Mouse (Mus musculus) heart, adult 2 months (tissue): ENCODE results near the gene Fgd2.

Experiments used
- CTCF ChIP-seq: fragments of 200-600 bp; IDR thresholded peaks from 2 replicates; pipeline ENCODE4 v1.8.1; 2022; ENCODE audit warnings: antibody characterized with exemption, mild to moderate bottlenecking, moderate library complexity
- POLR2A ChIP-seq: fragments of 200-500 bp; IDR thresholded peaks from 2 replicates; pipeline ENCODE4 v1.6.1; 2011; ENCODE audit warnings: mild to moderate bottlenecking, low read depth, low read length, control low read depth; ENCODE audit not compliant: insufficient read depth

- TF ChIP-seq CTCF (no peak), POLR2A (no peak)
Observed at GRCm38 (mm10) chr17:29319476-29319875, 41.2 kb upstream of the Fgd2 start.
